Mouse (Mus musculus): Measurements from ENCODE around the gene Olfr1177-ps.

Olfr1177-ps gene

GRCm38 (mm10) chr2:88346392-88346791 is at the start of gene Olfr1177-ps:
Olfr1177-ps (minus strand) TSS chr2:88346492.
- DNase-seq (ENCODE audit: low spot score in 2 of 2): no peak

- no peak for DNase-seq (ENCODE audit: low spot score in 2 of 2)
Measured at GRCm38 (mm10) chr2:88386762-88387161, 40.5 kb upstream of the Olfr1177-ps start, which contains the start of gene Olfr1178. Olfr1178 (plus strand) TSS chr2:88387062.

DNA sequence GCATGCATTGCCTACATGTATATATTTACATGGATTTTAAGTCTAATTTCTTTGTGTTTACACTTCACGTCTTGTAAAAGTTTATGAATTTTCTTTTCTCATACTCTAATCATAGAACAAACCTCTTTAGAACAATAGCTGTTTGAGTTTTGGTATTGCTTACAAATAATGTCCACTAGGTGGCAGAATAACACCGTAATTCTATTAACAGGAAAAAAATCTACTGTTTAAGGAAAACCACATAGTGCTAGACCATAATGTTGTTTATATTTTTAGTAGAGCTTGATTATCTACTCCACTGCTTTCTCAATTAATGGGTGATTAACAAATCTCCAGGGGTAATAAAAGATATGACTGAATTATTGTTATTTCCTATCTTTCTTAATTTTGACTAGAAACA is 10.0 kb upstream of the Olfr1177-ps start:
- DNase-seq (ENCODE audit: low spot score in 2 of 2): no peak

DNA sequence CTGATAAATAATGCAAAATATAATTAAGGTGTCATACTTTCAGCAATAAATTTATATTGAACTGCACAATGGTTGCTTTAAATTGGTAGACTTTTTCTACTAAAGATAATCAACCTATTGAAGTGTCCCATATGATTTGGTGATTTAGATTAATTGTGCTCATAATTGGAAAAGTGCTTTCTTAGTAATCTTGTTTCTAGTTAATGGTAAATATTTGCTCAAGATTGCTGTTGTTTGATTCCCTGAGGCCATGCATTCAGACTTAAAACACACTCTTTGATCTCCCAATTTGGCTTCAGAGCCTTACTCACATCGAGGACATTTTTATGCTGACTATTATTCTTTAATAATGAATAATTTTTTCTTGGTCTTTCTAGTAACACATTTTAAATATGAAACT is 9.9 kb downstream of the Olfr1177-ps start, which contains the start of gene Olfr1176:
TSS of gene Olfr1176 (plus strand) at position 301 of the 400 bp plus-strand sequence.
- no peak for DNase-seq (ENCODE audit: low spot score in 2 of 2)

DNA sequence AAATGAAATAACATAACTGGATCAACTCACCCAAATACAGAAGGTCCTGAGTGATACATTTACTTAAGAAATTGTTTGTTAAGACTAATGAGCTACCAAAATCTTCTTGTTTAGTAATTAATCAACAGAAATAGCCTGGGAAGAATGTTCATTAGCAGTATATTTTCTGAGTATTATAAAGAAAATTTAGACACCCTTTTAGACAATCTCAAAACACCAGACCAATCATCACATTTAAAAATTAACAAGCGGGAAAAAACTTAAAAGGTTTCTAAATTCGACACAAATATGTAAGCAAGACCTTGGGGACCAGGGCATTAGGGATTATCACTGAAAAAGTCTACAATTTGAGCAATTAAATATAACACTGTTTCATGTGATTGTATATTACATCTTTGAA is 19.2 kb downstream of the Olfr1177-ps start, which contains the start of gene Olfr1175-ps:
TSS of gene Olfr1175-ps (minus strand) at position 101 of the 400 bp plus-strand sequence.
- no peak for DNase-seq (ENCODE audit: low spot score in 2 of 2)

GRCm38 (mm10) chr2:88315035-88315434 is 31.3 kb downstream of the Olfr1177-ps start, which contains the start of gene Olfr1174-ps:
Olfr1174-ps (minus strand) TSS chr2:88315135.
- DNase-seq (ENCODE audit: low spot score in 2 of 2): no peak
